Mouse (Mus musculus) heart, embryonic 12.5 days (tissue): ENCODE data around the gene Comt. TPM values are rescaled to one million over a fixed set of nuclear protein-coding genes. Genes with fewer than 3 reads are reported as not detected.
A peak's percentile ranks its signal among the peaks of the same experiment; 100 is the strongest.

Experiments
- ATAC-seq: fragments of 200-750 bp; cut with Nextera tagmentation; 2 replicates; pipeline ENCODE4 v1.8.0; 2017; ENCODE audit warnings: moderate TSS enrichment, moderate library complexity; ENCODE audit not compliant: insufficient number of reproducible peaks, low FRiP score
- H3K27ac ChIP-seq: fragments of 300-500 bp; sonication (generic); 2 replicates; pipeline ENCODE4 v1.5.1; 2016; ENCODE audit warnings: mild to moderate bottlenecking, moderate library complexity; ENCODE audit not compliant: poor library complexity, severe bottlenecking
- H3K27me3 ChIP-seq: fragments of 300-500 bp; sonication (generic); replicated peaks from 2 replicates; pipeline ENCODE4 v1.6.1; 2016; ENCODE audit warnings: mild to moderate bottlenecking, moderate library complexity
- H3K36me3 ChIP-seq: fragments of 300-500 bp; sonication (generic); 2 replicates; pipeline ENCODE4 v1.6.1; 2016; ENCODE audit warnings: mild to moderate bottlenecking, moderate library complexity
- H3K4me1 ChIP-seq: fragments of 300-500 bp; sonication (generic); replicated peaks from 2 replicates; pipeline ENCODE4 v1.6.1; 2016; ENCODE audit warnings: mild to moderate bottlenecking
- H3K4me2 ChIP-seq: fragments of 300-500 bp; sonication (generic); 2 replicates; pipeline ENCODE4 v1.6.1; 2016; ENCODE audit warnings: mild to moderate bottlenecking, moderate library complexity
- H3K4me3 ChIP-seq: fragments of 300-500 bp; sonication (generic); 2 replicates; pipeline ENCODE4 v1.5.1; 2016; ENCODE audit warnings: mild to moderate bottlenecking
- H3K9ac ChIP-seq: fragments of 300-500 bp; sonication (generic); 2 replicates; pipeline ENCODE4 v1.6.1; 2016; ENCODE audit warnings: mild to moderate bottlenecking, moderate library complexity
- H3K9me3 ChIP-seq: fragments of 300-500 bp; sonication (generic); replicated peaks from 2 replicates; pipeline ENCODE4 v1.6.1; 2016; ENCODE audit warnings: mild to moderate bottlenecking, moderate library complexity
- WGBS: fragments of 180-500 bp; shearing (Covaris S2); methylation state at CpG from one replicate; pipeline ENCODE4 v1.1.7; 2016; 5-methylcytosine and 5-hydroxymethylcytosine counted together
- polyA plus RNA-seq: library from polyadenylated mRNA; unstranded; fragments of >200 nt; fragmentation: Nextera tagmentation; extraction: Ambion mirVana; gene quantifications from 2 replicates; pipeline ENCODE4 v1.2.1, GENCODE M21; 2016

Gene Comt
- polyA plus RNA-seq, 1 experiment from 2014 or later, result 90.8 TPM

DNA sequence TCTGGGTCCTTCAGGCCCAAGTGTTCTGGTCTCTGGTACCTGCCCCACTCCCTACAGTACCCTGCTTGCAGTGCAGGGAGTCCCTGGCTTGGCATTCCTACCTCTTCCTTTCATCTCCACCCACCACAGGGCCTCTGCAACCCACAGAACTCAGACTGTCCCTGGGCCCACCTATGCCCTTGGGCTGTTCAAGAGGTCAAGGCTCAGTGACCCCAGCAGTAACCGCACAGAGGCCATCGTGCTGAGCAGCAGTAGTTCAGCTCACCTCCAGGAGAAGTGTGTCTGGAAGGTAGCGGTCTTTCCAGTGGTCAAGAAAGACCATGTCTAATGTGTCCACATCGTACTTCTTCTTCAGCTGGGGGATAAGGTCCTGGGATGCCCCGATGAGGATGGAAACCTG lies 16.2 kb downstream of the Comt start:
- ATAC-seq, result no peak
- no peaks in the 10 kb centered on the region for H3K27me3 ChIP-seq
- H3K9ac ChIP-seq, result no peak overlapping the region
- WGBS, result 91% methylated on average over 5 of the region's 5 CpGs
- no peak overlapping the region for H3K27ac ChIP-seq
- H3K9me3 ChIP-seq, result no peaks in the 10 kb centered on the region
- H3K4me2 ChIP-seq, result no peak overlapping the region
- no peak overlapping the region for H3K4me3 ChIP-seq
- peaks cover 65% of the 10 kb centered on the region for H3K36me3 ChIP-seq
- peaks cover 30% of the 10 kb centered on the region for H3K4me1 ChIP-seq

DNA sequence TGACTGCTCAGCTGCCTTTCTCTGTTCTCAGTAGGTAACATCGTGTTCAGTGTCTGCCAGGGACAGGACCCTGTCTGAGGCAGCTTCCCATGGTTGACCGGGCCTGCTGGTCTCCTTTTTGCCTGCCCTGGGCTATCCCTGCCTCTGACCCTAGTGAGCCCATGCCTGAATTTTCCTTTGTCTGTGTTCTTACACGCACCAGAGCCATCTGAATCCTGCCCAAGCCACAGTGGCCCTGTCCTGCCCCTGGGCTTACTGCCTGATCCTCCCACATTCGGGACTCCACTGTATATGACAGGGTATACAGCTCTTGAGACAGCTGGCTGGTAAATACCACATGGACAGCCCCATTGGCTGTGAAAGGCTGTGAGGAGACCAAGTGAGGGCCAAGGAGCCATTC lies 16.9 kb downstream of the Comt start:
- Histone ChIP-seq H3K36me3 (peaks cover 69% of the 10 kb centered on the region), H3K4me1 (peaks cover 31% of the 10 kb centered on the region), H3K9ac (no peak overlapping the region), H3K4me3 (no peak overlapping the region), H3K4me2 (no peak overlapping the region), H3K9me3 (no peaks in the 10 kb centered on the region), H3K27ac (no peak overlapping the region), H3K27me3 (no peaks in the 10 kb centered on the region)
- WGBS, result 80% methylated on average over 4 of the region's 4 CpGs
- no peak for ATAC-seq

GRCm38 (mm10) chr16:18407912-18408311 lies 18.7 kb downstream of the Comt start:
- H3K4me3 ChIP-seq, result no peak overlapping the region
- peak overlapping the region; percentile 49 for H3K27ac ChIP-seq
- no peak overlapping the region for H3K4me2 ChIP-seq
- peaks cover 31% of the 10 kb centered on the region for H3K4me1 ChIP-seq
- no peak for ATAC-seq
- peaks cover 80% of the 10 kb centered on the region for H3K36me3 ChIP-seq
- H3K9ac ChIP-seq, result peak overlapping the region; percentile 40; the same call in 1 of the 2 replicates
- H3K9me3 ChIP-seq, result no peaks in the 10 kb centered on the region
- H3K27me3 ChIP-seq, result no peaks in the 10 kb centered on the region
- 46% methylated on average over 7 of the region's 7 CpGs for WGBS

DNA sequence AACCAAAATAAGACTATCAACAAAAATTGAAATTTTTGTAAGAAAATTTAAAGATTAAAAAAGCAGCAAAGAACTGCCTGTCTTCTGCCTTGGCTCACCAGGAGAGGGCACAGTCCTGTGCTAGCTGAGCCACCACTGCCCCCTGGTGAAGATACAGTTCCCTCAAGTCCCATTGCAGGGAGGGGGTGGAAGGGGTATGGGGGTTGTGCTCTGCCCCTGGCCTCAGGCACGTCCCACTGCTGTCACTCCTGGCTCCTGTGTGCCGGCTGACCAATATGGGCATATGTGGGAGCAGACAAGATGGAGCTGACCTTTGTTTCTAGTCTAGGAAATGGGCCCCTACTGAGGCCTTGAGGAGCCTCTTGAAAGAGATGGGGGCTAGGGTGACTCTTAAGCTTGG lies 20.4 kb downstream of the Comt start:
- no peak overlapping the region for H3K4me2 ChIP-seq
- H3K36me3 ChIP-seq, result peaks cover 80% of the 10 kb centered on the region
- WGBS, result 7% methylated on average over 2 of the region's 2 CpGs
- H3K27ac ChIP-seq, result no peak overlapping the region
- no peak overlapping the region for H3K4me3 ChIP-seq
- H3K9ac ChIP-seq, result no peak overlapping the region
- ATAC-seq, result peak; percentile 51; the same call in 1 of the 2 replicates
- H3K27me3 ChIP-seq, result no peaks in the 10 kb centered on the region
- H3K4me1 ChIP-seq, result peaks cover 36% of the 10 kb centered on the region
- no peaks in the 10 kb centered on the region for H3K9me3 ChIP-seq

- WGBS, result 71% methylated on average over 2 of the region's 2 CpGs
- peaks cover 76% of the 10 kb centered on the region for H3K36me3 ChIP-seq
- H3K27me3 ChIP-seq, result no peaks in the 10 kb centered on the region
- peaks cover 40% of the 10 kb centered on the region for H3K4me1 ChIP-seq
- no peak for ATAC-seq
- no peak overlapping the region for H3K4me2 ChIP-seq
- H3K4me3 ChIP-seq, result no peak overlapping the region
- no peak overlapping the region for H3K27ac ChIP-seq
- no peaks in the 10 kb centered on the region for H3K9me3 ChIP-seq
- H3K9ac ChIP-seq, result no peak overlapping the region
Observed at GRCm38 (mm10) chr16:18405876-18406275, 20.8 kb downstream of the Comt start.

DNA sequence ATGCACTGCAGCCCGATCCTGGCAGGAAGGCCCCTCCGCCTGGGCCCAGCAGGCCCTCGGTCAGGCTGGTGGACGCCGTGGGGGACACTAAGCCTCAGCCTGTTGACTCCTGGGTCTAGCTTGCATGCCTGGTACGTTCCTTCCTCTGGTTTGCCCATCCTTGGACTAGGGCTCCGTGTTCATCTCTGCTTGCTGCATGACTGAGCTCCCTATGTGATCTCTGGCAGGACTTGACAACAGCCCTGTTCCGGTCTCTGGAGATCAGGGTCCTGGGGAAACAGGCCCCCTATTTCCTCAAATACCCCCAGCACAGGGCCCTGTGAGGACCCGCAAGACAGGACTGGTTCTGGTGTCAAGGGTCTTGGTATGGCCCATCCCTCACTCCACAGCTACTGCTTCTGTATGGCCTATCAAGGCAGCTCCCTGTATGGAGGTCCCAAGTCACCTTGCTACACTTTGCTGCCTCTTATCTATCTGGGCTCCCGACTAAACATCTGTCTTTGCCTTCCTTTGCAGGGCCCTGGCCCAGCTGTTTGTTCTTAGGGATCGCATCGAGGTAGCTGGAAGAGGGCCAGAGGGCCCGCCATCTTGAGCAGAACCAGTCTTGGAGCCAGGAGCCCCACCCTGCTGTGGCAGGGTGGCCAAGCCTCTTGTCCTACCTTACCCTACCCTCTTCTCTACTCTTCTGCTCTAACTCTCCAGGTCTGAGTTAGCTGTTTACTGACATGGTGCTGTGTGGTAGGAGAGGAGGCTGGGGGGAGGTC lies 21.4 kb downstream of the Comt start:
- no peak overlapping the region for H3K9ac ChIP-seq
- WGBS, result 81% methylated on average over 13 of the region's 13 CpGs

GRCm38 (mm10) chr16:18403285-18403684 lies 23.4 kb downstream of the Comt start:
- H3K9me3 ChIP-seq, result no peaks in the 10 kb centered on the region
- ATAC-seq, result no peak
- no peak overlapping the region for H3K4me2 ChIP-seq
- no peak overlapping the region for H3K4me3 ChIP-seq
- no peak overlapping the region for H3K9ac ChIP-seq
- H3K36me3 ChIP-seq, result peaks cover 74% of the 10 kb centered on the region
- no peaks in the 10 kb centered on the region for H3K27me3 ChIP-seq
- H3K27ac ChIP-seq, result no peak overlapping the region
- WGBS, result 85% methylated on average over 12 of the region's 12 CpGs
- H3K4me1 ChIP-seq, result peaks cover 45% of the 10 kb centered on the region

More for the DNA sequence above, 21.4 kb downstream of the Comt start:
- no peaks in the 10 kb centered on the region for H3K9me3 ChIP-seq
- peaks cover 72% of the 10 kb centered on the region for H3K36me3 ChIP-seq
- no peak overlapping the region for H3K27ac ChIP-seq
- H3K4me2 ChIP-seq, result no peak overlapping the region
- no peak for ATAC-seq
- no peak overlapping the region for H3K4me3 ChIP-seq
- H3K4me1 ChIP-seq, result peaks cover 46% of the 10 kb centered on the region
- no peaks in the 10 kb centered on the region for H3K27me3 ChIP-seq

GRCm38 (mm10) chr16:18400472-18401216 lies 26.0 kb downstream of the Comt start:
- Histone ChIP-seq H3K9ac (no peak overlapping the region), H3K4me1 (peaks cover 41% of the 10 kb centered on the region), H3K4me3 (no peak overlapping the region), H3K4me2 (0 out of 2 replicates have a peak overlapping the region, but pooled peaks have one; percentile 5), H3K9me3 (no peaks in the 10 kb centered on the region), H3K27ac (peak overlapping the region; percentile 26), H3K36me3 (peaks cover 81% of the 10 kb centered on the region), H3K27me3 (no peaks in the 10 kb centered on the region)
- 49% methylated on average over 7 of the region's 7 CpGs for WGBS
- ATAC-seq, result peak; percentile 52

GRCm38 (mm10) chr16:18400028-18400427 lies 26.6 kb downstream of the Comt start:
- peaks cover 75% of the 10 kb centered on the region for H3K36me3 ChIP-seq
- H3K4me2 ChIP-seq, result no peak overlapping the region
- peak overlapping the region; percentile 26; the same call in 1 of the 2 replicates for H3K27ac ChIP-seq
- H3K4me1 ChIP-seq, result peaks cover 43% of the 10 kb centered on the region
- 77% methylated on average over 9 of the region's 9 CpGs for WGBS
- no peak overlapping the region for H3K4me3 ChIP-seq
- ATAC-seq, result no peak
- no peaks in the 10 kb centered on the region for H3K9me3 ChIP-seq
- no peak overlapping the region for H3K9ac ChIP-seq
- H3K27me3 ChIP-seq, result no peaks in the 10 kb centered on the region

DNA sequence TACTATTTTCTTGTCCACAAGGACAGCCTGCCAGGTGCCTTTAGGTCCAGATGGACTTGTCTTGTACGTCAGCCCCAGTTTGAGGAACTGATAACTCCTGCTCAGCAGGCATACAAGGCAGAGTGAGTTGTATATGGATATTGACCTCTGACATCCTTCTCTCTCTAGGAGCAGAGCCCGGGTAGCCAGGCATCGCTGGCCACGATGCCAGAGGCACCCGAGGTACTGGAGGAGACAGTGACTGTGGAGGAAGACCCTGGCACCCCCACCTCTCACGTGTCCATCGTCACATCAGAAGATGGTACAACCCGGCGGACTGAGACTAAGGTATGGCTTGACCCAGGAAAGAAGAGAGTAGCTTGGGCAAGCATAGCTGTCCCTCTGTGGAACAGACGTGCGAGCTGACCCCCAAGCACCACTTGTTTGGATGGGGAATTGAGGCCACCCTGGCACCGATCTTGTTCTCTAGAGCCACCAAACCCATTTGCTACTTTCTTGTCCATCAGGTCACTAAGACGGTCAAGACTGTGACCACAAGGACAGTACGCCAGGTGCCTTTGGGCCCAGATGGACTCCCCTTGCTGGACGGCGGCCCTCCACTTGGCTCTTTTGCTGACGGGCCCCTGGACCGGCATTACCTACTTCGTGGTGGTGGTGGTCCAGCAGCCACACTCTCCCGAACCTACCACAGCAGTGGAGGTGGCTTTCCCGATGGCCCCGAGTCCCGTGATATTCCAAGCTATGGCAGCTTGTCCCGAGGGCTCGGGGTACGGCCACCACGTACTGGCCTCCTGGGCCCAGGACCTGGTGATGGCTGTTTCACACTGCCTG lies 29.6 kb downstream of the Comt start:
- no peak overlapping the region for H3K4me2 ChIP-seq
- 93% methylated on average over 27 of the region's 27 CpGs for WGBS
- H3K9ac ChIP-seq, result no peak overlapping the region
- H3K27ac ChIP-seq, result peak overlapping the region; percentile 97
- ATAC-seq, result no peak
- H3K4me3 ChIP-seq, result no peak overlapping the region
- peaks cover 71% of the 10 kb centered on the region for H3K4me1 ChIP-seq
- H3K27me3 ChIP-seq, result no peaks in the 10 kb centered on the region
- peaks cover 45% of the 10 kb centered on the region for H3K36me3 ChIP-seq
- H3K9me3 ChIP-seq, result no peaks in the 10 kb centered on the region

DNA sequence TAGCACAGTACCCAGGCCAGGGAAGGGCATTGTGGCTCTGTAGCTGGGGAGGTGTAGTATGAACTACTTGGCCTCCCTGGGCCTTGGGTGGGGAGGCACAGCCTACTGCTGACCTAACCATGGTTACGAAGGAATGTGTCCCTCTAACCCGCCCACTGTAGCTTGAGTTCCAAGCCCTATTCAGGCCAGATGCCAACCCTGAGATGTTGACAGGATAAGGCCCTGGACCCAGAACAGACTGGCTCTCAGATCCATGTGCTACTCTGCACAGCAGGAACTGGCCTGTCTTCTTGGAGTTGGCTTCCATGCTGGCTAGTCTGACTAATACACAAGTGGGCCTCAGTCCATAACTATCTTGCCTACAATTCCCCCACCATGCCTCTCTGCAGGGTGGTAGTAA lies 30.5 kb downstream of the Comt start:
- H3K36me3 ChIP-seq, result peaks cover 37% of the 10 kb centered on the region
- peaks cover 66% of the 10 kb centered on the region for H3K4me1 ChIP-seq
- H3K4me2 ChIP-seq, result peak overlapping the region; percentile 53
- WGBS, result 54% methylated on average over 2 of the region's 2 CpGs
- H3K9me3 ChIP-seq, result no peaks in the 10 kb centered on the region
- H3K9ac ChIP-seq, result peak overlapping the region; percentile 63
- no peak overlapping the region for H3K4me3 ChIP-seq
- no peak for ATAC-seq
- H3K27ac ChIP-seq, result peak overlapping the region; percentile 97
- H3K27me3 ChIP-seq, result no peaks in the 10 kb centered on the region
